Mouse (Mus musculus) cerebellum, adult (tissue): Measurements from ENCODE around the gene Cdx4.

Experiments used
- ATAC-seq: cut with Nextera tagmentation; 2 replicates; pipeline ENCODE4 v1.9.2; 2017; ENCODE audit warnings: mild to moderate bottlenecking, moderate library complexity, mixed read lengths; ENCODE audit not compliant: insufficient number of reproducible peaks, low FRiP score, low TSS enrichment

Gene Cdx4

GRCm38 (mm10) chrX:103321146-103321545 lies at the start of gene Cdx4:
Gene Cdx4, plus strand, starts transcription at chrX:103321398.
- no peak for ATAC-seq

GRCm38 (mm10) chrX:103274325-103274724 lies 46.9 kb upstream of the Cdx4 start:
- ATAC-seq: no peak

GRCm38 (mm10) chrX:103286899-103287722 lies 34.1 kb upstream of the Cdx4 start:
- ATAC-seq: no peak

- ATAC-seq: no peak
Measured at GRCm38 (mm10) chrX:103287846-103288377, 33.3 kb upstream of the Cdx4 start.

- no peak for ATAC-seq
Measured at GRCm38 (mm10) chrX:103288485-103289330, 32.5 kb upstream of the Cdx4 start.

GRCm38 (mm10) chrX:103298937-103299336 lies 22.3 kb upstream of the Cdx4 start:
- ATAC-seq: no peak

GRCm38 (mm10) chrX:103308262-103308661 lies 12.9 kb upstream of the Cdx4 start:
- no peak for ATAC-seq

GRCm38 (mm10) chrX:103311723-103312122 lies 9.5 kb upstream of the Cdx4 start:
- no peak for ATAC-seq

- ATAC-seq: no peak
Measured at GRCm38 (mm10) chrX:103314146-103314545, 7.1 kb upstream of the Cdx4 start.

GRCm38 (mm10) chrX:103325900-103326299 lies 4.7 kb downstream of the Cdx4 start:
- ATAC-seq: no peak

- ATAC-seq: no peak
Measured at GRCm38 (mm10) chrX:103329386-103329785, 8.2 kb downstream of the Cdx4 start.

- no peak for ATAC-seq
Measured at GRCm38 (mm10) chrX:103331125-103331858, 10.1 kb downstream of the Cdx4 start.

- no peak for ATAC-seq
Measured at GRCm38 (mm10) chrX:103341369-103342113, 20.3 kb downstream of the Cdx4 start.

- ATAC-seq: no peak
Measured at GRCm38 (mm10) chrX:103355784-103356183, 34.6 kb downstream of the Cdx4 start.

GRCm38 (mm10) chrX:103356287-103356686 lies 35.1 kb downstream of the Cdx4 start, which contains the start of gene Chic1:
Gene Chic1, plus strand, starts transcription at chrX:103356476.
- ATAC-seq: peak; percentile 91

- ATAC-seq: peak; percentile 58
Measured at GRCm38 (mm10) chrX:103356761-103357236, 35.6 kb downstream of the Cdx4 start.

- ATAC-seq: no peak
Measured at GRCm38 (mm10) chrX:103366201-103366600, 45.0 kb downstream of the Cdx4 start.

- ATAC-seq: no peak
Measured at GRCm38 (mm10) chrX:103368650-103369049, 47.5 kb downstream of the Cdx4 start.

- ATAC-seq: no peak
Measured at GRCm38 (mm10) chrX:103371221-103371620, 50.0 kb downstream of the Cdx4 start.
